Mouse (Mus musculus) left cerebral cortex, adult 2 months (tissue): ENCODE measurements around the gene Mdga2. TPM values are rescaled to one million over a fixed set of nuclear protein-coding genes. Genes with fewer than 3 reads are reported as not detected.

Source experiments
- DNase-seq, 2 experiments: peaks; one replicate each; pipeline ENCODE4 v3.0.0; 2021 to 2022; ENCODE audit warnings: low spot score in 2 of 2, mixed read lengths in 1 of 2; ENCODE audit errors: extremely low spot score in 1 of 2
- H3K27ac ChIP-seq: fragments of 200-600 bp; 2 replicates; pipeline ENCODE4 v1.8.1; 2022
- H3K4me3 ChIP-seq: fragments of 200-600 bp; 2 replicates; pipeline ENCODE4 v1.8.1; 2022
- CTCF ChIP-seq: fragments of 200-600 bp; IDR thresholded peaks from 2 replicates; pipeline ENCODE4 v1.8.1; 2022; ENCODE audit warnings: antibody characterized with exemption, mild to moderate bottlenecking, moderate library complexity
- intact Hi-C: fragments of 180-260 bp; cut with DNase I; formaldehyde crosslinking; loops from one replicate; pipeline ENCODE4 v1.15.1; 2025
- total RNA-seq, 2 experiments: library from RNA; stranded (reverse); gene quantifications; 2 replicates each; pipeline ENCODE4 v1.2.3; 2021

Mdga2 gene
- total RNA-seq, 2 experiments from 2014 or later, result 56.1 to 58.6 TPM

- no peak overlapping the region for H3K4me3 ChIP-seq
- intact Hi-C loops, result no loop called here
- TF ChIP-seq CTCF, result no peak
- DNase-seq, result no peak
- no peak overlapping the region for H3K27ac ChIP-seq
Observed at GRCm38 (mm10) chr12:67045099-67045750, 177.1 kb downstream of the Mdga2 start.

DNA sequence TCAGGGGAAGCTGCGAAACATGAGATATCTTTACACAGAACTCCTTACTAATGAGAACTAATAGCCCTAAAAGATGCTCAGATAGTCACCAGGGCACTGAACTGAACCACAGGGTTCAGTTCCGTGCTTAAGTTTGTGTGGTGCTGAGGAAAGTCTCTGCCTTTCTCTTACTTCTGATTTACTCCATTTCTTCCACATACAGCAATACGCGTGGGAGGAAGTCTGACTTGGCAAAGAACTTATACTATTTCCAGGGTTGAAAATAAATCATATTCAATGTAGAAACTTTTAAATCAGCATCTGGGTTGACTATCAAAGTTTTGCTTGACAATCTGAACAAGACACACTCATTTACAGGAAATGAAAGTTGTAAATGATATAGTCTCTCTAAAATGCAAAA is 180.5 kb downstream of the Mdga2 start:
- no peak for DNase-seq
- no peak for TF ChIP-seq CTCF
- H3K27ac ChIP-seq, result no peak overlapping the region
- H3K4me3 ChIP-seq, result no peak overlapping the region
- intact Hi-C loops, result no loop called here

DNA sequence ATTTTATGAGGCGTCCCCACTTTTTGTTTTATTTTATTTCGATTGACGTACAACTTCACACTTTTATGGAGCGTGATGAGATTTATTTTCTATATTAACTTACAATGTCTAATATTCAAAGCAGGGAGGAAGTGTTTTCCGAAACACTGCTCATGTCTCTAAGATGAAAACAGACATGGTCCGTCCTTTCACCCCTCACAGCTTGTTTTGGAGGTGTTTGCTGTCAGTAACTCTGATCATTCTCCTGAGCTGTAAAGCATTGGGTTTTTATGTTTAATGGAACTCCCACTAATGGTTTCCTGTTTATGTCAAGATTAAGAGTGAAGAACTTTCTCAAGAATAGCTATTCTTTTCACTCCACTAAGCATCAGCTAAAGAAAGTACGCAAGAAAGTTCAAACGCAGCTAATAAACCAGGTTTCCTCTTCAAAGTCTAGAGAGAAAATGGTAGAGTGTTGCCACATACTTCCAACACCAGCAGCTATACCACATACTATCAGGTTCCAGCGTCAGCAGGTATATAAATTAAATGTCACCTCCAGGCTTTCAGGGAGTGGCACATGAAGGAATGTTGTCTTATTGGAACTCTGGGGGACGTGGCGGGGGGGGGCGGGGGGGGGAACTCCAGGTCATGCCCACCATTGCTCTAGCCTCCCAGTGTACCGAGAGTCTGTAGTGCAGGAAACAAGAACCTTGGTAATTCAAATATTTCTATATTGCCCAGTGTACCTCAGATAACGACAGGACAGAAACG is 186.7 kb downstream of the Mdga2 start:
- DNase-seq, result no peak
- Histone ChIP-seq H3K4me3 (no peak overlapping the region), H3K27ac (no peak overlapping the region)
- TF ChIP-seq CTCF, result no peak
- intact Hi-C loops, result no loop called here

GRCm38 (mm10) chr12:67017192-67017591 is 205.2 kb downstream of the Mdga2 start:
- no peak overlapping the region for H3K27ac ChIP-seq
- no peak for DNase-seq
- H3K4me3 ChIP-seq, result no peak overlapping the region
- TF ChIP-seq CTCF, result no peak
- intact Hi-C loops, result no loop called here

- no peak; the same call in 1 of the 2 replicates for TF ChIP-seq CTCF
- intact Hi-C loops, result loop anchor here (5.0 kb wide), 1 partner anchor 211 kb away; the partner anchor contains the start of gene Mdga2
- Histone ChIP-seq H3K4me3 (no peak overlapping the region), H3K27ac (peak overlapping the region; percentile 54)
- DNase-seq, result peak; percentile 17 to 28
Observed at GRCm38 (mm10) chr12:67011368-67011767, 211.0 kb downstream of the Mdga2 start.

DNA sequence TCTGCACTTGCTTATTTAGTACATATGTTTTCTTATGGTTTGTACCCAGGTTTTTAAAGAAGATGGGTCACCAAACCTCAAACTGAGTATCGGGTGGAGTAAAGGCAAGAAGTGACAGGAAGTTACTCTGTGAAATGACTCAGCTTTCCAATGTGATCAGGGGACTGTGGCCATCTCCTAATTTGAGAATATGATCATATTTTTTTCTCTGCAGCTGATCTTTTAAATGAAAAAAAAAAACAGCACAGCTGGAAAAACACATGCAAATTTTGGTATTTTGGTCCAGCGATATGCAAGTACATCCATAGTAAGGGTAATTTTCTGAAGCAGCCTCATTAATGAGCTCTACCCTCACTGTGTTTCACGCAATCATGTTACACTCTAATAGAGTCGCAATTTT is 212.0 kb downstream of the Mdga2 start:
- no peak for DNase-seq

DNA sequence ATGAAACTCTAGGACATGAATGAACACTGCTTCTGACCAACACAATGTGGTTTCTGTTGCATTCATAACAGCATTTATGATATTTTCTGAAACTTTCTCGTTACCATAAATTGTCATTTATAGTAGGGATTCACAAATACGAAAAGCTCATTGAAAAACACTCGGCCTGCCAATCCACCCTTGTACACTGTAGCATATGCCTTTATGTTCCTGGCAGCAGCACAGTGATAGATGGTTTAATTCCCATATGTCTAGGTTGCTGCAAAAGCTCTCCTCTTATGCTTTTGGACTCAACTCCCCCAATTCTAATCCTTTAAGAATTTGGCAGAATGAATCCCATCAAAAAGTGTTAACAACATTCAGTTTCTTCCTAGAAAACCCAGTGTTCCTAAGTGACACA is 213.2 kb downstream of the Mdga2 start:
- Histone ChIP-seq H3K4me3 (no peak overlapping the region), H3K27ac (no peak overlapping the region)
- TF ChIP-seq CTCF, result no peak
- no peak for DNase-seq
- intact Hi-C loops, result no loop called here

More for the DNA sequence above, 212.0 kb downstream of the Mdga2 start:
- no peak overlapping the region for H3K4me3 ChIP-seq
- intact Hi-C loops, result loop anchor here (5.0 kb wide), 1 partner anchor 212 kb away; the partner anchor contains the start of gene Mdga2
- TF ChIP-seq CTCF, result no peak
- no peak overlapping the region for H3K27ac ChIP-seq

DNA sequence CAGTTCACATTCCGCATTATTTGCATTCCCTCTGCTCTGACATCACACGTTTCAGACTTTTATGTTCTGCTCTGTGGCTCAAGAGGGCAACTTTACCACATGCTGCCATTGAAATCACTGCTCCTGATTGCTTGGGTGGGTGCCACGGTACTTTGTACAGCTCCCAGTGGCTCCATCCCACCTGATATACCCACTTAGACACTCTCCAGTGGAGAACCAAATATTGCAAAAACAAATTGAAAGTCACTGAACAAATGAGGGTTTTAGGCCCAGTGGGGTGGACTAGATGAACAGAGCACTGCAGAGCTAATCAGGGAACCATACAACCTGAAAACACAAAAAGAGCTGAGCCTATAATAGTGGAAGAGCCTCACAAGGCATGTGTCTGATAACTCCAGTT is 268.2 kb downstream of the Mdga2 start:
- intact Hi-C loops, result no loop called here
- no peak for DNase-seq
- no peak overlapping the region for H3K27ac ChIP-seq
- no peak for TF ChIP-seq CTCF
- H3K4me3 ChIP-seq, result no peak overlapping the region

GRCm38 (mm10) chr12:66915741-66916140 is 306.6 kb downstream of the Mdga2 start:
- H3K27ac ChIP-seq, result no peak overlapping the region
- intact Hi-C loops, result no loop called here
- DNase-seq, result no peak
- TF ChIP-seq CTCF, result no peak
- H3K4me3 ChIP-seq, result no peak overlapping the region

DNA sequence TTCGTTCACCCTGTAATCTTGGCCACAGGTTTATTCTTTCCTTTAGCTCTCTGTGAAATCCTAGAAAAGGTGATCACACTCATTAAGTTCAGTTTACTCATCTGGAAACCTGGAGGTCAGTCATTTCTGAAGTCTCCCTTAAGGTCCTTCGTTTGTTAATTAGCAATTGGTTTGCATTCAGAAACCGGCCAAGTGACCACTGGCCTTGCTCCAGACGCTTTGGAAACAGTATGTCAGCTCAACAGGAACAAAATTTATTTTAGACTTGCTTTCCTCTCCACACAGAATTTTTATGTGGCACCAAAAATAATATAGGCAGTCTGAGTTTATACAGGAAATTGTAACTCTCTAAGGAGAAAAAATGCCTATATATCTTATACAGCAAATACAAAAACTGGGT is 323.0 kb downstream of the Mdga2 start:
- H3K27ac ChIP-seq, result no peak overlapping the region
- intact Hi-C loops, result no loop called here
- H3K4me3 ChIP-seq, result no peak overlapping the region
- TF ChIP-seq CTCF, result no peak
- DNase-seq, result no peak

DNA sequence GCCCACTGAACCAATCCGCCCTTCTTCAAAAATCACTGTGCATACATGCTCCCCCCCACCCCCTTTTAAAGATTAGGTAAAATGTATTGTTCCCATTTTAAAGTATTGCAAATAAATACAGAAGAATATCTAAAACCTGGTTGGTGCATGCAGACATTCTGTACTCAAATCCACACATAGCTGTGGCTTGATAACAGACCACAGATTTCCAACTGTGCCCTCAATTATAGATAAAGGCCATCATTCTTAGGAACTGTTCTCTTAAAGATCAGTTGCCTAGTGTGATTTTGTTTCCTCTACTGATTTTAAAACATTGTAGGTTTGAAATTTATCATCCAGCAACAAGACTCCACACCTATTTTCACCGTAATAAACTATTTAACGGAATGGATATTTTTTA is 325.6 kb downstream of the Mdga2 start:
- no peak for DNase-seq
- no peak for TF ChIP-seq CTCF
- intact Hi-C loops, result no loop called here
- H3K4me3 ChIP-seq, result no peak overlapping the region
- no peak overlapping the region for H3K27ac ChIP-seq

DNA sequence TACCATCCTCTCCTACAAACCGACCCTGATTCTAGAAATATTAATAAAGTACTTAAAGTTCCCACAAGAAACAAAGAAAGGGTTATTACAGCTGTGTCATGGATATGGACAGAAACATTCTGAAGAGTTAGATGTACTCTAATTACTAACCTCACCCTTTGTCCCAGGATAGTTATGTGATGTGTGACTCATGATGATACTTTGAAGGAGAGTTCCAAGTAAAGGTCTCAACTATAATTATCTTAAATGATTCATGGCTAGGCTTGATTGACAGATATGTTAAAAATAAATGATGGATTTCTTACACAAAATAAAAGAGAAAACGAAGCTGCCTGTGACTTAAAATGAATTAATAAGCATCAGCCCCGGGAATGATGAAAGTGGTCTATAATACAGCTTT is 332.1 kb downstream of the Mdga2 start:
- no peak for TF ChIP-seq CTCF
- intact Hi-C loops, result no loop called here
- no peak overlapping the region for H3K4me3 ChIP-seq
- no peak for DNase-seq
- H3K27ac ChIP-seq, result no peak overlapping the region

DNA sequence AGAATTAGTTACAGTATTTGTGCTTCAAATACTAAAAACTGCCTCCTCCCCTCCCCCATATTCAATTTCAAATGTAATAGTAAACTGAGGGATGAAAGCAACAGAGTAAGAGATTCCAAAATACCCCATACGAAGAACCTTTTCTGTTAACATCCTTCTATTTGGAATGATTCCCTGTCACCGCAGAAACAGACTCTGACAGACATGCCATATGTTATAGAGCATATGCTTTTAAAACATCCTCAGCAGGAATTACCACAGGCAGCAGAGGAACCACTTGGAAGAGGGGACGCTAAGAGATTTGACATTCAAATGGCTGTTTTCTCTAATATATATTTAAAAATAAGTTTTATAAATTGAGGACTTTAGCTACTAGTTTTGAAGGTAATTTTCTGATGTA is 333.1 kb downstream of the Mdga2 start:
- TF ChIP-seq CTCF, result no peak
- no peak overlapping the region for H3K27ac ChIP-seq
- DNase-seq, result no peak
- intact Hi-C loops, result no loop called here
- no peak overlapping the region for H3K4me3 ChIP-seq
